Mouse (Mus musculus) CH12.LX (cell line): ENCODE measurements around the gene Thnsl1.

Experiments used
- CHD1 ChIP-seq: IDR thresholded peaks from 2 replicates; pipeline ENCODE4 v1.6.1; 2012; ENCODE audit warnings: low read depth, low read length, improper control_type of control experiment, inconsistent platforms
- CHD2 ChIP-seq: IDR thresholded peaks from 2 replicates; pipeline ENCODE4 v1.6.1; 2011; ENCODE audit warnings: low read length, improper control_type of control experiment
- CTCF ChIP-seq, 2 experiments: IDR thresholded peaks in 1 of 2; conservative IDR thresholded peaks in 1 of 2; 2 replicates each; pipeline ENCODE4 v1.5.1; 2011 to 2012; ENCODE audit warnings: low read depth in 2 of 2, low read length in 2 of 2, improper control_type of control experiment in 1 of 2, inconsistent platforms in 1 of 2, mild to moderate bottlenecking in 1 of 2, moderate library complexity in 1 of 2
- E2F4 ChIP-seq: IDR thresholded peaks from 2 replicates; pipeline ENCODE4 v1.6.1; 2011; ENCODE audit warnings: low read depth, low read length, improper control_type of control experiment; ENCODE audit not compliant: insufficient replicate concordance
- EP300 ChIP-seq: IDR thresholded peaks from 2 replicates; pipeline ENCODE4 v1.6.1; 2011; ENCODE audit warnings: low read length, improper control_type of control experiment
- HCFC1 ChIP-seq: IDR thresholded peaks from 2 replicates; pipeline ENCODE4 v1.6.1; 2012; ENCODE audit warnings: low read depth, mild to moderate bottlenecking, inconsistent platforms, low read length, improper control_type of control experiment
- KAT2A ChIP-seq: IDR thresholded peaks from 2 replicates; pipeline ENCODE4 v1.6.1; 2012; ENCODE audit warnings: low read length, improper control_type of control experiment, inconsistent platforms; ENCODE audit not compliant: insufficient replicate concordance
- MAFK ChIP-seq: IDR thresholded peaks from 2 replicates; pipeline ENCODE4 v1.6.1; 2011; ENCODE audit warnings: low read length, improper control_type of control experiment; ENCODE audit not compliant: insufficient replicate concordance
- POLR2A ChIP-seq: IDR thresholded peaks from 2 replicates; pipeline ENCODE4 v1.6.1; 2011; ENCODE audit warnings: low read depth, mild to moderate bottlenecking, improper control_type of control experiment, low read length
- RAD21 ChIP-seq: IDR thresholded peaks from 2 replicates; pipeline ENCODE4 v1.6.1; 2011; ENCODE audit warnings: low read depth, mild to moderate bottlenecking, low read length, improper control_type of control experiment, moderate library complexity
- TCF12 ChIP-seq: IDR thresholded peaks from 2 replicates; pipeline ENCODE4 v1.6.1; 2014; ENCODE audit warnings: low read depth, mild to moderate bottlenecking, inconsistent platforms, low read length, improper control_type of control experiment

- TF ChIP-seq POLR2A (no peak), MAFK (no peak), KAT2A (no peak), CTCF (conservative IDR thresholded peaks at IDR 0.05 in 1 of 2, IDR thresholded peaks at IDR 0.05 in 1 of 2; ENCODE audit: low read depth in 2 of 2, low read length in 2 of 2) (peak in 1 of 2 experiments; percentile 43; a peak in 2 of 4 replicates), EP300 (no peak), HCFC1 (no peak), RAD21 (peak; percentile 45), CHD1 (no peak), TCF12 (no peak), CHD2 (no peak), E2F4 (no peak)
Measured at GRCm38 (mm10) chr2:21188610-21189009, 16.9 kb upstream of the Thnsl1 start.
